Comparison of ENCODE assay signal across 35 mouse cellular contexts in genomic region chr13:34101247-34101646, GRCm38 (mm10). TPM values are rescaled to one million over a fixed set of nuclear protein-coding genes. Genes with fewer than 3 reads are reported as not detected.
DNase-seq lines count a peak whose midpoint lies in the region; ATAC-seq and TF ChIP-seq lines count a peak whose summit lies in the region.
"Had no signal": no experiment of that assay in that cellular context is flagged by ENCODE, and none has a peak within 500 bp of the region (broad histone marks: within the 10 kb centered on the region; RNA-seq: fewer than 3 reads in every experiment).

No protein-coding gene starts in this region.

- peak overlapping the region; percentile 19 for H3K4me2 ChIP-seq in liver, embryonic 16.5 days (ENCODE audit: low read depth, low read length)
- H3K4me2 ChIP-seq: embryonic facial prominence, embryonic 12.5 days; forebrain, embryonic 12.5 days; heart, embryonic 13.5 days; hindbrain, embryonic 15.5 days; intestine, embryonic 15.5 days; limb, embryonic 15.5 days; lung, embryonic 15.5 days; neural tube, embryonic 15.5 days had no signal

- H3K4me3 ChIP-seq in heart, adult 2 months, result no peak overlapping the region
- no peak overlapping the region for H3K4me3 ChIP-seq in brown adipose tissue, adult 24 weeks (ENCODE audit: insufficient read depth, low read depth, low read length)
- peak overlapping the region; percentile 10 for H3K4me3 ChIP-seq in liver, embryonic 16.5 days (ENCODE audit: low read depth, low read length)
- H3K4me3 ChIP-seq: embryonic facial prominence, embryonic 12.5 days; forebrain, embryonic 12.5 days; heart, embryonic 13.5 days; hindbrain, embryonic 10.5 days; hindbrain, embryonic 15.5 days; intestine, embryonic 15.5 days; limb, embryonic 10.5 days; limb, embryonic 15.5 days; lung, embryonic 15.5 days; neural tube, embryonic 15.5 days had no signal

- no peak for TF ChIP-seq POLR2A in heart, adult 2 months (IDR thresholded peaks at IDR 0.05; ENCODE audit: insufficient read depth, low read depth, low read length)

- H3K36me3 ChIP-seq in heart, adult 2 months (ENCODE audit: control insufficient read depth, insufficient read depth, low read length), result no peaks in the 10 kb centered on the region
- no peaks in the 10 kb centered on the region for H3K36me3 ChIP-seq in liver, embryonic 16.5 days (ENCODE audit: control insufficient read depth, insufficient read depth)
- H3K36me3 ChIP-seq: embryonic facial prominence, embryonic 12.5 days; forebrain, embryonic 12.5 days; heart, embryonic 13.5 days; hindbrain, embryonic 10.5 days; hindbrain, embryonic 15.5 days; intestine, embryonic 15.5 days; limb, embryonic 10.5 days; limb, embryonic 15.5 days; lung, embryonic 15.5 days; neural tube, embryonic 15.5 days had no signal

- no peak overlapping the region for H3K9ac ChIP-seq in heart, adult 2 months (ENCODE audit: low read depth, low read length)
- peak overlapping the region; percentile 22; the same call in 1 of the 2 replicates for H3K9ac ChIP-seq in liver, embryonic 16.5 days (ENCODE audit: low read depth, low read length)
- H3K9ac ChIP-seq: embryonic facial prominence, embryonic 12.5 days; forebrain, embryonic 12.5 days; forebrain, postnatal 0 days; hindbrain, embryonic 15.5 days; intestine, embryonic 15.5 days; limb, embryonic 15.5 days; lung, embryonic 15.5 days; neural tube, embryonic 15.5 days had no signal

- no peak for TF ChIP-seq EP300 in heart, adult 2 months (IDR thresholded peaks at IDR 0.05; ENCODE audit: insufficient read depth, low read depth, low read length)

- no peaks in the 10 kb centered on the region for H3K79me2 ChIP-seq in heart, adult 2 months (replicated peaks; ENCODE audit: control insufficient read depth, insufficient read depth, low read length)

- H3K27me3 ChIP-seq in heart, adult 2 months (ENCODE audit: control insufficient read depth, insufficient read depth, low read length), result no peaks in the 10 kb centered on the region
- no peaks in the 10 kb centered on the region for H3K27me3 ChIP-seq in liver, embryonic 16.5 days (ENCODE audit: control insufficient read depth, insufficient read depth, low read depth, low read length)
- H3K27me3 ChIP-seq: embryonic facial prominence, embryonic 12.5 days; forebrain, embryonic 12.5 days; heart, embryonic 13.5 days; hindbrain, embryonic 15.5 days; intestine, embryonic 15.5 days; limb, embryonic 15.5 days; lung, embryonic 15.5 days; neural tube, embryonic 15.5 days had no signal

- DNase-seq in heart, adult 2 months, result no peak
- DNase-seq in heart, adult 18-20 months, result no peak
- DNase-seq in B cell, adult 2 months, result no peak
- DNase-seq in adrenal gland, adult (ENCODE audit: inconsistent age in 2 of 2, low spot score in 1 of 2), result no peak
- DNase-seq: adrenal gland, adult 2 months; cerebellum, adult 11 months; cerebellum, adult 9-10 months; cerebellum, postnatal 36 days; embryo, embryonic 11 days; forebrain, postnatal 0 days; gastrocnemius, postnatal 14 days; heart, postnatal 14 days; kidney, adult 2 months; kidney, postnatal 4 days; layer of hippocampus, postnatal 36 days; midbrain, embryonic 14.5 days; retina, postnatal 1 day; right cerebral cortex, postnatal 25 days; spleen, adult 18-20 months; thymus, postnatal 25 days had no signal

- no peaks in the 10 kb centered on the region for H3K9me3 ChIP-seq in liver, embryonic 16.5 days (replicated peaks; ENCODE audit: control insufficient read depth, low read length)
- H3K9me3 ChIP-seq: forebrain, embryonic 12.5 days; heart, embryonic 13.5 days; hindbrain, embryonic 10.5 days; hindbrain, embryonic 15.5 days; intestine, embryonic 15.5 days; limb, embryonic 10.5 days; limb, embryonic 15.5 days; lung, embryonic 15.5 days; neural tube, embryonic 15.5 days had no signal

- H3K27ac ChIP-seq in heart, adult 2 months, result peak overlapping the region; percentile 32; the same call in 1 of the 2 replicates
- H3K27ac ChIP-seq in brown adipose tissue, adult 24 weeks (replicated peaks; ENCODE audit: low read depth, low read length), result peak overlapping the region; percentile 29; the same call in 1 of the 2 replicates
- H3K27ac ChIP-seq in liver, embryonic 16.5 days (ENCODE audit: low read length), result peak overlapping the region; percentile 65
- H3K27ac ChIP-seq: embryonic facial prominence, embryonic 12.5 days; forebrain, embryonic 12.5 days; heart, embryonic 13.5 days; hindbrain, embryonic 10.5 days; hindbrain, embryonic 15.5 days; intestine, embryonic 15.5 days; kidney, postnatal 0 days; limb, embryonic 10.5 days; limb, embryonic 15.5 days; lung, embryonic 15.5 days had no signal

- intact Hi-C loops in heart, adult 2 months (cut with DNase I), result loop anchor here (2.0 kb wide), 1 partner anchor 48 kb away; no protein-coding TSS in a partner anchor

- TF ChIP-seq CTCF in heart, adult 2 months (IDR thresholded peaks at IDR 0.05), result no peak

- peak; percentile 78 for ATAC-seq in erythroid progenitor cell, adult 5-6 weeks (replicated peaks; ENCODE audit: low FRiP score, poor library complexity, severe bottlenecking)
- peak; percentile 57; the same call in 1 of the 2 replicates for ATAC-seq in liver, embryonic 16.5 days (ENCODE audit: low read depth)
- ATAC-seq in granulocyte monocyte progenitor cell, adult 5-6 weeks (replicated peaks; ENCODE audit: poor library complexity, severe bottlenecking), result no peak
- ATAC-seq: forebrain, postnatal 0 days; intestine, embryonic 15.5 days had no signal

- WGBS in heart, adult 2 months, result 90% methylated on average over 10 of the region's 10 CpGs
- 84% methylated on average over 10 of the region's 10 CpGs for WGBS in liver, embryonic 16.5 days (ENCODE audit: insufficient replicate concordance)

- H3K4me1 ChIP-seq in heart, adult 2 months (ENCODE audit: control insufficient read depth, insufficient read depth, low read length), result peaks cover 17% of the 10 kb centered on the region
- peaks cover 5% of the 10 kb centered on the region for H3K4me1 ChIP-seq in brown adipose tissue, adult 24 weeks (ENCODE audit: control insufficient read depth, insufficient read depth, insufficient read length, low read length)
- H3K4me1 ChIP-seq in liver, embryonic 16.5 days (ENCODE audit: control insufficient read depth, low read depth, low read length), result peaks cover 19% of the 10 kb centered on the region
- H3K4me1 ChIP-seq: embryonic facial prominence, embryonic 12.5 days; intestine, embryonic 15.5 days had no signal

RNA-seq across cellular contexts. Expression of gene Tubb2a, which starts 23.4 kb away (rescaled TPM):
- 10 to 100 TPM; 42.9 to 64.1 TPM for total RNA-seq in heart, adult 2 months (2021)
- polyA plus RNA-seq in heart, adult 2 months (2012; rRNA removed), result 95.2 and 122 TPM in 2 replicates
- total RNA-seq in heart, adult 18-20 months (2021), result 10 to 100 TPM; 51.0 to 70.1 TPM
- 21.2 and 76.9 TPM in 2 replicates for polyA plus RNA-seq in brown adipose tissue, adult 24 weeks (2012; ENCODE audit: insufficient read depth, insufficient read length, missing spikeins)
- 27.7 and 29.6 TPM in 2 replicates for total RNA-seq in erythroid progenitor cell, adult 5-6 weeks (2015; ENCODE audit: low replicate concordance)
- total RNA-seq in erythroid progenitor cell, adult 5-6 weeks (2017; ENCODE audit: low replicate concordance), result 27.4 and 38.5 TPM in 2 replicates
- 66.2 and 68.2 TPM in 2 replicates for polyA plus RNA-seq in liver, embryonic 16.5 days (2015; fragmentation: Nextera tagmentation; extraction: Ambion mirVana)
- total RNA-seq in granulocyte monocyte progenitor cell, adult 5-6 weeks (2014; fragmentation: Nextera tagmentation), result 2.3 and 3.4 TPM in 2 replicates
- 7.0 and 8.5 TPM in 2 replicates for total RNA-seq in granulocyte monocyte progenitor cell, adult 5-6 weeks (2017)

RNA-seq across cellular contexts. Expression of gene Tubb2b, which starts 29.0 kb away (rescaled TPM):
- 1 to 10 TPM; 2.6 to 5.3 TPM for total RNA-seq in heart, adult 2 months (2021)
- 6.2 and 7.8 TPM in 2 replicates for polyA plus RNA-seq in heart, adult 2 months (2012; rRNA removed)
- total RNA-seq in heart, adult 18-20 months (2021), result 1 to 10 TPM; 4.8 to 8.6 TPM
- polyA plus RNA-seq in brown adipose tissue, adult 24 weeks (2012; ENCODE audit: insufficient read depth, insufficient read length, missing spikeins), result 1.0 and 1.7 TPM in 2 replicates
- total RNA-seq in erythroid progenitor cell, adult 5-6 weeks (2015; ENCODE audit: low replicate concordance), result not detected in 2 replicates
- total RNA-seq in erythroid progenitor cell, adult 5-6 weeks (2017; ENCODE audit: low replicate concordance), result 1.4 TPM in 1 of 2 replicates, not detected in the other
- polyA plus RNA-seq in liver, embryonic 16.5 days (2015; fragmentation: Nextera tagmentation; extraction: Ambion mirVana), result 0.68 and 1.0 TPM in 2 replicates
- total RNA-seq in granulocyte monocyte progenitor cell, adult 5-6 weeks (2014; fragmentation: Nextera tagmentation), result not detected in 2 replicates
- not detected in 2 replicates for total RNA-seq in granulocyte monocyte progenitor cell, adult 5-6 weeks (2017)
